Mouse (Mus musculus) lung, adult 2 months (tissue): ENCODE results near the gene Krtap4-7. TPM values are rescaled to one million over a fixed set of nuclear protein-coding genes. Genes with fewer than 3 reads are reported as not detected.
"Not testable (repeated sequence)": the region's sequence is repeated elsewhere in the genome, so short reads cannot be mapped to it uniquely, and the experiment has no call there.

Experiments used
- DNase-seq: peaks from one replicate; pipeline ENCODE4 v3.0.0; 2022
- H3K4me1 ChIP-seq: fragments of 200-500 bp; 2 replicates; pipeline ENCODE4 v1.6.1; 2011; ENCODE audit warnings: low read length; ENCODE audit not compliant: control insufficient read depth, insufficient read depth
- H3K4me3 ChIP-seq: fragments of 200-500 bp; replicated peaks from 2 replicates; pipeline ENCODE3; 2011; ENCODE audit warnings: low read depth, mild to moderate bottlenecking, control low read depth, low read length; ENCODE audit errors: extremely low read depth
- CTCF ChIP-seq: fragments of 200-500 bp; IDR thresholded peaks from 2 replicates; pipeline ENCODE4 v1.5.1; 2011; ENCODE audit warnings: mild to moderate bottlenecking, low read length, control low read depth; ENCODE audit not compliant: insufficient read depth
- POLR2A ChIP-seq: fragments of 200-500 bp; IDR thresholded peaks from 2 replicates; pipeline ENCODE4 v1.6.1; 2011; ENCODE audit warnings: low read depth, mild to moderate bottlenecking, control low read depth, low read length, borderline replicate concordance; ENCODE audit errors: extremely low read depth
- WGBS: fragments of 180-500 bp; shearing (Covaris S2); methylation state at CpG from one replicate; pipeline ENCODE4 v1.1.7; 2018; 5-methylcytosine and 5-hydroxymethylcytosine counted together
- polyA plus RNA-seq: library from polyadenylated mRNA; depleted of rRNA; stranded (reverse); fragments of >200 nt; gene quantifications from 2 replicates; pipeline ENCODE4 v1.2.3, GENCODE M21; 2012

Krtap4-7 gene
- polyA plus RNA-seq, 1 experiment, result not detected

DNA sequence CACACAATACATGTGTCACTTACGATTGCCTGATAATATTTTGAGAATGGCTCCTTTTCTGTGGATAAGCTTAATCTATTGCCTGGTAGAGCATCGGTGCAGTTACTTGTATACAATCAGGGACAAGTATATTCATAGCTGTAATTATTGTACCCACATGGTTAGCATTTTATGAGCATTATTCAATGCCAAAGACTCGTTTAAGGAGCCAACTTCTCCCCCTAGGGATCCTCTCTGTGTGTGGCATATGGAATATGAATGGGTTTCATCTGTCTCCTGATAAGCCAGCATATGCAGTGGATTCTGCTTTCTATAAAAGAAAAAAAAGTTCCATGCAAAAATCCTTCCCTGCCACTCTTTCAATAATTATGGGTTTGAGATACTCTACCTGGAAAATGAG, 462 bp upstream of the Krtap4-7 start:
- Histone ChIP-seq H3K4me1 (no peaks in the 10 kb centered on the region), H3K4me3 (no peak overlapping the region)
- DNase-seq, result no peak
- no peak for TF ChIP-seq POLR2A
- no peak for TF ChIP-seq CTCF
- 78% methylated on average over 3 of the region's 3 CpGs for WGBS

- Histone ChIP-seq H3K4me3 (no peak overlapping the region), H3K4me1 (no peaks in the 10 kb centered on the region)
- 19% methylated on average over 1 of the region's 1 CpGs for WGBS
- no peak for DNase-seq
- TF ChIP-seq CTCF, result no peak
- no peak for TF ChIP-seq POLR2A
Measured at GRCm38 (mm10) chr11:99640926-99641325, 3.0 kb downstream of the Krtap4-7 start.

DNA sequence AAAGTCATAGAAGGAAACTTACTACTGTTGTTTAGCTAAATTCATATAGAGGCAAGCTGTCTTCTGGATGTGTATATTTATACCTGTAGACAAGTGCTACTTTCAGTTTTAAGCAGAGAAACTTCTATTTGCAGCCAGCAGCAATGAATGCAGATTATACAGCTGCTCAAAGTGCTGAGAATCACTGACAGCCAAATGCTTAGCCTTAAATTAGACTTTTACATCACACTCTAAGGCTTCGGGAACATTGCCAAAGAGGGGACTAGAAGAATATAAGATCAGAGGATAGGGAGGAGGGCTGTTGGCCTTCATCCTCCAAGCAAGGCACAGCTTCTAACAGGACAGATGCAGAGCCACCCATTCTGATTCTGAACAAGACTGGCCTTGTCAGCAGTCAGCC, 6.8 kb downstream of the Krtap4-7 start:
- no peak for DNase-seq
- WGBS, result 57% methylated on average over 1 of the region's 1 CpGs
- TF ChIP-seq POLR2A (no peak), CTCF (no peak)
- Histone ChIP-seq H3K4me1 (no peaks in the 10 kb centered on the region), H3K4me3 (no peak overlapping the region)

DNA sequence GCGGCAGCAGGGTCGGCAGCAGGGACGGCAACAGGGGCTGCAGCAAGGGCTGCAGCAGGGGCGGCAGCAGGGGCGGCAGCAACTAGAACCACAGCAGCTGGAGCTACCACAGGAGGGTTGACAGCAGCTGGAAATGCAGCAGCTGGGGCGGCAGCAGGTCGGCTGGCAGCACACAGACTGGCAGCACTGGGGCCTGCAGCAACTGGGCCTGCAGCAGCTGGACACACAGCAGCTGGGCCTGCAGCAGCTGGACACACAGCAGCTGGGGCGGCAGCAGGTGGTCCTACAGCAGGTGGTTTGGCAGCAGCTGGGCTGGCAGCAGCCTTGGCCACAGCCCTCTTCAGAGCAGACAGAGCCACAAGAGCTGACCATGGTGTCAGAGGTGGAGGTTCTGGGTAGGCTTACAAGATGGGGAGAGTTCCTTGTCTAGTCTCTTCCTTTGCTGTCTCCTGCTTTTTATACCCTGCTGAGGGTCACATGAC, 9.2 kb downstream of the Krtap4-7 start, which contains the start of gene Krtap4-2:
Gene Krtap4-2 (minus strand): TSS at position 432 of the 482 bp plus-strand sequence.
- WGBS, result 38% methylated on average over 8 of the region's 8 CpGs
- no peak for DNase-seq
- Histone ChIP-seq H3K4me3 (no peak within 1 kb of the TSS), H3K4me1 (no peaks in the 10 kb centered on the region)
- TF ChIP-seq POLR2A (no peak), CTCF (no peak)

- WGBS, result 63% methylated on average over 2 of the region's 2 CpGs
- no peak for DNase-seq
- Histone ChIP-seq H3K4me3 (no peak overlapping the region), H3K4me1 (no peaks in the 10 kb centered on the region)
- no peak for TF ChIP-seq POLR2A
- TF ChIP-seq CTCF, result no peak
Measured at GRCm38 (mm10) chr11:99633293-99633692, 10.6 kb downstream of the Krtap4-7 start.

DNA sequence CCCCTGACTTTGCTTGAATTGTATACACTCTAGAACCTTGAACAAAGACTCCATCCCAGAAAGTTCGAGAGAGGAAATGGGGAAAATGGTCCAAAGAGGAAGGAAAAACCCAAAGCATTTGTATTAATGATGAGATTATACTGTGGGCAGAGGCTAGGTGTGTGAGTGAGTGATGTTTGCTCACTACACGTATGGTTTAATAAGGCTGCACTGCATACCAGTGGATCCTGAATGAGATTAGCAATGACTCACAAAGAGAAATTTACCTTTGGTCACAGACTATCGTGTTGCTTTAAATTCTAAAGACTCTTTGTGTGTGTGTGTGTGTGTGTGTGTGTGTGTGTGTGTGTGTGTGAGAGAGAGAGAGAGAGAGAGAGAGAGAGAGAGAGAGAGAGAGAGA, 13.0 kb downstream of the Krtap4-7 start:
- H3K4me3 ChIP-seq, result no peak overlapping the region
- no peak for DNase-seq
- TF ChIP-seq POLR2A (no peak), CTCF (no peak)
- H3K4me1 ChIP-seq, result no peaks in the 10 kb centered on the region
- WGBS, result 42% methylated on average over 3 of the region's 3 CpGs

- DNase-seq, result no peak
- Histone ChIP-seq H3K4me3 (no peak within 1 kb of the TSS), H3K4me1 (no peaks in the 10 kb centered on the region)
- TF ChIP-seq CTCF (no peak), POLR2A (no peak)
- WGBS, result 82% methylated on average over 4 of the region's 4 CpGs
Measured at GRCm38 (mm10) chr11:99628138-99628537, 15.8 kb downstream of the Krtap4-7 start, which contains the start of gene Krtap4-1. Krtap4-1 (minus strand) TSS chr11:99628238.

GRCm38 (mm10) chr11:99620335-99620734, 23.6 kb downstream of the Krtap4-7 start, which contains the start of gene Gm11562:
Gm11562 (minus strand) TSS chr11:99620435.
- H3K4me3 ChIP-seq, result no peak within 1 kb of the TSS
- no peak for TF ChIP-seq POLR2A
- TF ChIP-seq CTCF, result no peak
- H3K4me1 ChIP-seq, result no peaks in the 10 kb centered on the region
- DNase-seq, result no peak
- 74% methylated on average over 2 of the region's 2 CpGs for WGBS

DNA sequence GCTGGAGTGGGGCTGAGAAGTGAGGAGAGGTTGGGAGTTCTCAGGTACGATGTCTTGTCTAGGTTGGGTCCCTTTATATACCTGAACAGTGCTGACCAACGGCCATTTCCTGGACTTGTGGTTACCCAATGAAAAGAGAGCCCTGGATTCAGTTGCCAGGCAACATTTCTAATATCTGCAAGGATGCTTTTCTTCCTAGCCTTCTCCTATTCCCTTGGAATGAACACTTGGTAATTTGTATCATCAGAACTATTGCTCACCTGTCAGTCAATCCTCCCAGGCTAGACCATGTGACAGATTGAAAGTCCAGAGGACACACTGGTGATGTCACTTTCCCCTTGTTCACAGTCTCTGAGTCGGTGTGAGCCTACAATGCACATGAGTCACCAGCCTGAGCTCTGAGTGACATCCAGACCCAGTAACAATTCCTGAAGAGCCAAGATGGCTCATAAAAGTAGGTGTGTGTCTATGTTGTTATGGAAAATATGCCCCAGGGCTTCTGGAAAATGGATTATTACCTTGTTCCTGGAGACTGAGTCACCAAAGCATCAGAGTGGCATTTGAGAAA, 29.0 kb downstream of the Krtap4-7 start, which contains the start of gene Krtap2-4:
Gene Krtap2-4 (minus strand): TSS at position 51 of the 568 bp plus-strand sequence.
- Histone ChIP-seq H3K4me1 (no peaks in the 10 kb centered on the region), H3K4me3 (no peak within 1 kb of the TSS)
- DNase-seq, result no peak
- TF ChIP-seq POLR2A (no peak), CTCF (no peak)
- WGBS, result 58% methylated on average over 3 of the region's 3 CpGs

DNA sequence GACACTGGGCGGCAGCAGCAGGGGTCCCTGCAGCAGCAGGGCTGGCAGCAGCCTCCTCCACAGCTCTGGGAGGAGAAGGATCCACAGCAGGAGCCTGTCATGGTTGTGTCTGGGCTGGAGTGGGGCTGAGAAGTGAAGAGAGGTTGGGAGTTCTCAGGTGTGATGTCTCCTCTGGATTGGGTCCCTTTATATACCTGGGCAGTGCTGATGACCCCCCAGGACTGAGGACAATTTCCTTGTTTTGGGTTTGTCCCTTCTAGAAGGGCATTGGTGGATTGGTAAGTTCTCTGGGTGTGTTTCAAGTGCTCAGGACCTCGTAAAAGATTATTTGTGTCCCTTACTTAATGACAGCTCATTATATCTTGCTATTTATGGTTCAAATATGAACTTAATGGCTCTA, 33.8 kb downstream of the Krtap4-7 start, which contains the start of gene Gm11937:
Gene Gm11937 (minus strand): TSS at position 101 of the 400 bp plus-strand sequence.
- DNase-seq, H3K4me1 ChIP-seq, H3K4me3 ChIP-seq: not testable (repeated sequence)
- WGBS, result 41% methylated on average over 2 of the region's 2 CpGs
